Mouse (Mus musculus) natural killer cell, adult 2 months (primary cell): Measurements from ENCODE around the gene Cfap73.

Source experiments
- DNase-seq, 2 experiments: peaks; one replicate each; pipeline ENCODE4 v3.0.0; 2022; ENCODE audit warnings: low spot score in 2 of 2

Cfap73 gene

DNA sequence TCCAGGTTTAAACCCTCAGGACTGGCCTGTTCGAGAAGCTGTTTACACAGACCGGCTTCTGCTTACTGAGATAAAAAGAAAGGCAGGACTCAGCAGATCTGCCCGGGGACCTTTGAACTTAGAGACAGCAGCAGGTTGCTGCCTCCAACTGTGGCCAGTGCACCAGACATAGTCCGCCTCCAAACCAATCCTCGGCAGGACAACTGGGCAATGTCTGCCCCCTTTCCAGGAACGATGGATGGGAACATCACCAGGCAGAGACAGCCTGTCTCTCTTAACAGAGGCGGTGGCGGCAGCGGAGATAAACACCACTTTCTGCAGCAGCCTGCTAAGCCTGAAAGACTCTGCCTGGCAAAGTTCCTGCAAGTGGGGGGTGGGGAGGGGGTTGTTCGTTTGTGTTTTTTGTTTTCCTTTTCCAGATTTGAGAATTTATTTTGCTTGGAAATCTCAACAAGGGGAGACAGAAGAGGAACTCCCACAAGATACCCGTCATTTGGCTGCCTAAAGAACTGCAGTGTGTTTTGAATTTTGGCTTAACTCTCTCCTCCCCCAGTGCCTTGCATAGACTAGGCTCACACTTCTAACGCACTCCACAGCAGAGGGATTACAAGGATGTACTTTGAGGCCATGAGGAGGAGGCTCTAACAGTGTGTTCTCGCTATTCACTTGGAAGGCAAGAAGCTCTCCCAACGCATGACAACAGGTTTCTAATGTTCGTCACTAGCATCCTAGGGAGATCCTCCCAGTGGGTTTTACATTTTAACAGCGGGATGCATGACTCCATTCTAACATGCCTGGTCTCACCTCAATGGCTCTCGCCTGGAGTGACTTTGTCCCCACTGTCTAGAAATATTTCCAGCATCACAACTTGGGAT lies 47.1 kb downstream of the Cfap73 start:
- DNase-seq = no peak

DNA sequence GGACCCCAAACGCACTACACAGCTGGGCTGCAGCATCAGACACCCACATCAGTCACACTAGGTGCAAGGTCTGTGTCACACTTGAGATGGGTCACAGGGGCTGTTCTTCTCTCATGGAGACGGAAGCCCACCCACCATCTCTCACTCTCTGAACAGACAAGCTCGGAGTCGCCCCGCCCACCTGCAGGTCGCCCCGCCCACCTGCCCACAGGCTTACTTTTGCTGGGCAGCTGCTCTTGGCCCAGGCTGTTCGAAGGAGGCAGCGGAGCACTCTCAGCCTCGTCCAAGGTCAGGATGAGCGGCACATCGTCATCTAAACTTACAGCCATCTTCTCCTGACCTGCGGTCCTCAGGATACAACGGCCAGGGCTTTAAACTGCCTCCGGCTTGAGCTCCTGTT lies 49.1 kb downstream of the Cfap73 start:
- DNase-seq = no peak

GRCm38 (mm10) chr5:120583511-120583910 lies 50.5 kb downstream of the Cfap73 start:
- DNase-seq = peak in 1 of 2 experiments; percentile 55

DNA sequence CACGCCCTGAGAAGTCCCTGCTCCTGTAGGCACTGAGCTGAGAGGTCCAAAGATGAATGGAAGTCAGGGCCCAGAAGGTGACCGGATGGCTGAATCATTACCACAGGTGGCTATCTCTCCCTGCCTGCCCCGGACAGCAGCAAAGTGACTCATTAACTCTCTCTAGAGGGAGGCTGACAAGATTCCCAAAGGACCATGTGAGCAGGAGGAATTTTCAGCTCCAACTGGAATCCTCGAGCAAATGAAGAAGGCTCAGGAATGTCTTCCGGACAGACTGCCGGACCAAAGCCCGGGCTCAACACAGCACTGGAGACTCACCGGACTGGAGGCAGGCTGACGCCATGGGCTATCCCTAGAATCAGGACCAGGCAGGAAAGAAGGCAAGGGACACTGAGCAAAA lies 52.0 kb downstream of the Cfap73 start:
- DNase-seq = no peak

GRCm38 (mm10) chr5:120579898-120580626 lies 54.0 kb downstream of the Cfap73 start:
- DNase-seq = no peak

DNA sequence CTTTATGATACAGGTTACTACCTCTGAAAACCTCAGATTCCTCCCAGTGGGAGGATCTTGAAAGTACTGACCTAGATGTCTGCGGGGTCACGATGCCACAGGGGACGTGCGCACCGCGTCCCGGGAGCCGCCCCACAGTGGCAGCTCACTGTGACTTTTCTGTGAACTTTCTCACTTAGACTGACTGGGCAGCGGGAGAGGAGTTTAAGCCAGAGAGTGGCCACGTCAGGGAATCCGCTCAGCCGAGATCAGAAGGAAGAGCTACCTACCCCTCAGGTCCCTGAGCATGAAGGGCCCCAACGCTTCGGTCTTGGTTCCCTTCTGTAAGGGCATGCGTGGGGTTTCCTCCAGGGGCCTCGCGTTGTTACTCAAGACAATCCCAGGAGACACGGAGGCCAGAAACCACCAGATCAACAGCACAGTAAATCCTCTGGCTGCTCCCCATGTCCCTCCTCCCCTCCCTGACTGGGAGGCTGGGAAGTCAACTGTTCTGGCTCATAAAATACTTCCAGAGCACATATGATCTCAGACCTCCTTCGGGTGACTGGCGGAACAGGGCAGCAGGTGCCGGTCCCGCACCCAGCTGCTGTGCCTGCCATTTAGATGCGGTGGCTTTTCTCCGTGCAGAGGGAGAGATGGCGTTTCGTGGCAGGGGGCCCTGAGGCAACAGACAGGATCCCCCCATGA lies 54.7 kb downstream of the Cfap73 start:
- peak; percentile 30 to 45 for DNase-seq

DNA sequence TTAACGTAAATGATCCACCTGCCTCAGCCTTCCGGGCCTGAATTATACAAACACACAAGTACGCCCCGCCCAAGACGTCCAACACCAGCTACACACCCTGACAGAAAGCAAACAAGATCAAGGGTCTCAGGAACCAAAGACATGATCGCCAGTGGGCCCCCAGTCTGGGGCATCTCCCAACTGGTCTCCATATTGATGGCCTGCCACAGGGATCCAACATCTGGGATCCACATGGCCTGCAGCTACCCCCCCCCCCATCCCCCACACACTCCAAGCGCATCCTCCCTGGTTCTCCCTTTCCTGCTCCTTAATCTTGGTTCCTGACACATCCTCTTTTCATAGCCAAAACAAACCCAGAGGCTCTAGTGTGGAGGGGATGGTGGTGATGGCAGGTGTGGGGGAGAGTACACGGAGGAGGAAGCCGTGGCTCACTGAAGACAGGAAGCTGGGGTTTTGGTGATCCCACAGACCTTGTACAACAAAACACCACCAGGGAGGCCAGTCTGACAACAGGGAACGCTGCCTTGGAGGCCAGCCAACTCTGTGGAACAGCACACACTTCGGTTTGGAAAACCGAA lies 55.4 kb downstream of the Cfap73 start:
- DNase-seq = peak; percentile 56 to 64
